Mouse (Mus musculus) lung, postnatal 25 days (tissue): Measurements from ENCODE around the gene Slc13a4.

Experiments
- DNase-seq: peaks from one replicate; pipeline ENCODE4 v3.0.0; 2022; ENCODE audit warnings: low spot score

The Slc13a4 gene

DNA sequence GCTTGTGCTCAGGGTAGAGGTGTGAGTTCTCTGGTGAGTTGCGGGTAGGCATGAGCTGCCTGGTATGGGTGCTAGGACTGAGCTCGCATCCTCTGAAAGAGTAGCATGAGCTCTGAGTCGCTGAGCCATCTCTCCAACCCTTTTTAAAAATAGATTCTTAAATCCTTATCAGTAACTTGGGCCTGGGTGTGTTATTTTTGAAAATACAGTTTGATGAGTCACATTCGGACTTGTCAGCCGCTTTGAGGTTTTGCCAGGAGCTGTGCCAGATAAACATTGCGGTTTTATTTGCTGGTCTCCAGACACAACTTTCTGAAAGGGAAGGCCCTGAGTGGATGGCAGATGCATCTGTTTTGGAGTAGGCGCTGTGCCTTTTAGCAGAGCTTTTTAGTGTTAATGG lies 51.2 kb downstream of the Slc13a4 start:
- peak; percentile 44 for DNase-seq

DNA sequence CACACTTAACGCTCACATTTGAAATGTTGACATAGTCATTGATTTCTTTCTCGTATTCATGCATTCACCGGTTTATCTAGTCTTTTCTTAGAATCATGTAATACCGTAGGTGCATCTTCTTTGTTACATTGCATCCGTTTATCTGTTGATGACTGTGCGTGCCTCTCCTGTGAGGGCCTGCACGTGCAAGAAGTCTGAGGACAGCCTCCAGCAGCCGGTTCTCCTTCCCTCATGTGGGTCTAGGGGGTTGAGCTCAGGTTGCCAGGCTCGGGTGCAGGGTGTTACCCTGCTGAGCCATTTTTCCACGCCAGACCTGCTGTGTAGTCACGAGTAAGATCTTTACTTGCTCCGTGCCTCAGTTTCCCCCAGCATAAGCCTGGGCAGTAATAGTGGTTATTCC lies 52.9 kb downstream of the Slc13a4 start:
- DNase-seq = no peak

DNA sequence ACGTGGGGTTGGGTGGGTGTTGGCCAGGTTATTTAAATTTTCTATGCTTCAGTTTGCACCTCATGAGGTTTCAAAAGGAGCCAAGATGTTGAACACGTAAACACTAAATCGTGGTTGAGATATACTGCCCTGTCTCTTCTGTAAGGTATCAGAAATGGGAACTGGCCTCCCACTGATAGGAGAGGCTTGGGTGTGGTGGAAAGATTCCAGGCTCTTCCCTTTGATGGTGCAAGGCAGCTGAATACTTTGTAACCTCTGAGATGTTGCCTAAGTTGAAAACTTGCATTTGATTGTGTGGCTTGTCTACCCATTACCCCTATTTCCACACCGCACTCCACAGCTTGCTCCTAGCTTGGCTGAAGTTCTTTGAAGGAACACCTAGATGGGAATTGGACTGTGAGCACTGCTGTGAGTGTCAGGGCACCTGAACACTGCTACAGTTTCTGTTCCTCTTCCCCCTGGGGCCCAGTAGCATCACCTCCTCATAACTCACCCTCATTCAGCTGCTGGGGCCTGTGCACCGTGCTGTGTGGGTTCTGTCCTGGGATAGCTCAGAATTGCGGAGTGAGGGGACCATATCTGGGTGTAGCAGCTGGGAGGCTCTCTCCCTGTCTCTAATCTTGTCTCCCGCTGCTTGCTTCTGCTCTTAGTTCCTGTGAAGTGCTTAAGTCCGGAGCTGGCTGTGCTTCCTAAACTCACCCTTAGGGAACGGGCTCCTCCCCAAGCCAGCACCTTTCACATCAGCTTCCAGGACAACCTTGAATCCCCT lies 53.6 kb downstream of the Slc13a4 start:
- no peak for DNase-seq

DNA sequence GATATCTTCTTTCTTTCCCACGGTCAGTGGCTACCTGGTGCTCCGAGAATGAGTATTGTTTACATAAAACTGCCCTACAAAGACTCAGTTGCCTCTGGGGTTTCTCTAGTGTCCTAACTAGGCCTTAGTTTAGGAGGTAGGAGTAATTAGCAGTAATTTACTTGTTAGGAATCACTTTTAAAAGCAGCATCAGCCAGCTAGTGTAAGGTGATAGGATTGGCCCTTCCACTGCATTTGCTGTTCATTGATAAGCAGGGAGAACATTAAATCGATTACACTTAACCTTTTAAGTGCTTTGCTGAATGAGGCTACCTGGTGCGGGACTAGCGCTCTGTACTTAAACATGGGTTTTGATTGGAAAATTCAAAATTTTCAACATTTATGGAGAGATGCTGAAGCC lies 54.5 kb downstream of the Slc13a4 start:
- no peak for DNase-seq

DNA sequence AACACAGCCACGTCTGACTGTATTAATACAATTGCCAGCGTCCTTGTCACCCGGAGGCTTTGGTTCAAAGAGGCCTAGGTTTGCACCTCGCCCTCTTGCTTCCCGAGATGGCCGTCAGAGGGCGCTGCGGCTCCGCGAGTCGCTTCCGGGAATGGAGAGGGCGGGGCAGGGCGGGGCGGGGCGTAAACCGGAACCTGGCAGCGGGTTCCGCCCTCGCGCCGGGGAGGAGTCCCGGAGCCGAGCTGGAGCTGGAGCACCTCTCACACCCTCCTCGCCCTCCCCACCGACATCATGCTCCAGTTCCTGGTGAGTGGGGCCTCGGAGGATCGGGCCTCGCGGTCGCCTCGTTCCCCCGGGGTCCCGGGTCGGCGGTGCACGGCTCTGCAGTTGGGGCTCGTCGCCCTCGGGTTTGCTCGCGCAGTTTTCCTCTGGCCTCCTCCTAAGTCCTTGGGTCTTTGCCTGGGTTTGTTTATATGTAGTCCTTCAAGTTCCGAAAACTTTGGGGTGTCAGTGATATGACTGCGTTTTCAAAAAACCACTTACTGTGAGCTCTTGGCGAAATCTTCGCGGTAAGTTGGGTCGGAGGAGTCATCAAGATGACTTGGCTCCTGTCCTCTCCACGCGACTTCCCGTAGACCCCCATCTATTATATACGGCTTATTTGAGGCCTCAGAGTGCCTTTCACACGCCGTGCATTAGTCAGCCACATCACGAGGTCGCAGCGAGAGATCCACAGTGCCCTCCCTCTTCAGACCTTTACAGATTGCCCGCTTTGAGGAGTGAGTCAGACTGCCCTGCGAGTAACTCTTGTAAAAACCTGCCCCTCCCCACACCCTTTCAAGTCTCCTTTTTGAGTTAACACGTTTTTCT lies 55.2 kb downstream of the Slc13a4 start:
- peak; percentile 86 for DNase-seq

DNA sequence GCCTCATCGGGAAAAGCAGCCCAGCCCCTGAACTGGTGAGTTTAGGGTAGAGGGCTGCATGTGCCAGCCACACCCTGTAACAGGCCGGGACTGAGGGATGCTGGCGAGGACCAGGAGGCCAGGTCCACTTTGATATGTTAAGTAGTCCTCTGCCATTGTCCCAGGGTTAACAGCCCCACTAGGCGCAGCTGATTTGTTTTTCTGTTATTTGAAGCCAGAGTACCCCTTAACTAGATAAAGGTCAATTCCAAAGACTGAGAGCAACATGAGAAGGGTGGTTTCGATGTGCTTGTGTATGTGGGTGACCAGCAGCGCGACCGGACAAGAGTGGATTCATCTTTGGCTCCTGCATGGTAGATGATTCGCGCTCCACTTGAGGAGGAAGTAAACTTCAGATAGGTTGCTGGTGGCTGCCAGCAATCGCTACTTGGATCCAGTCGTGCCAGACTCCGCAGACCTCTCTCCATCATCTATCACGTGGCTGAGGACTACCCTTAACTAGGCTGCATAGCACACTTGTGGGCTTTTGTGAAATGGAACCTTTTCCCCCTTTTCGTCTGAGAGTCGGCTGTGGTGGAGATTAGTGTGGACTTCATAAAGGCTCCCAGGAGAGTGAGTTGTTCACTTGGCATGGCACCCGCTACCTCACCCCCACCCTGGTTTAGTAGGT lies 56.0 kb downstream of the Slc13a4 start:
- DNase-seq = no peak

DNA sequence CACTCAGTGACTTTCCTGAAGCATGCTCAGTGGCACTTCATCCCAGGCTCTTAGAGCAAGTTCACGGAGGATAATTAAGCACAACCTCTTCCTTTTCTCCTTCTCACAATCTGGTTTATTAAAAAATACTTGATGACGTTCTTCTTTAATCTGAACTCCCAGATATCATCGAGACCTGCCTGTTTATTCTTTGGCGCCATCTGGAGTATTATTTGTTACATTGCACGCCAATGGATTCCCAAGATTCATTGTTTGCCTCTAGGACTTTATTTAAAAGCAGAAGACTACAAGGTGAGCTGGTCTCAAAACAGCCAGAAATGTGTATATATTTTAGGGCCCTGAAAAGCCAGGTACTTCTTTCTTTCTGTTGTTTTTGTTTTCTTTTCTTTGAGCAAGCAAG lies 62.8 kb downstream of the Slc13a4 start:
- no peak for DNase-seq

DNA sequence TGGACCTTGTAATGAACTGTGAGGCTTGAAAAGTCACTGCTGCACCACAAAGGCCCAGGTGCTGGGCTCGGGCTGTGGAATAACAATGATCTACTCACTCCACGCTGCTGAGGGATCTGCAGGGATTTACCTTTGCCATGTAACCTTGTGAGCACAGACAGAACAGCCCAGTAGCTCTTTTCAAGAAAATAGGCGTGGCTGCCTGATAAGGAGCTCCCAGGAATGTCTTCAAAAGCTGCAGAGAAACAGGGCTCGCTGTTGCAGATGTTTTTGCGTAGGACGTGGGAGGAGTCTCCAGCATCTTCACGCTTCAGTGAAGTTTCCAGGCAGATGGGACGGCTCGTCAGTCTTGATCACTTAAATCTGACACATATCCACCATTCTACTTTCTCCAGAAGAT lies 63.9 kb downstream of the Slc13a4 start:
- no peak for DNase-seq

DNA sequence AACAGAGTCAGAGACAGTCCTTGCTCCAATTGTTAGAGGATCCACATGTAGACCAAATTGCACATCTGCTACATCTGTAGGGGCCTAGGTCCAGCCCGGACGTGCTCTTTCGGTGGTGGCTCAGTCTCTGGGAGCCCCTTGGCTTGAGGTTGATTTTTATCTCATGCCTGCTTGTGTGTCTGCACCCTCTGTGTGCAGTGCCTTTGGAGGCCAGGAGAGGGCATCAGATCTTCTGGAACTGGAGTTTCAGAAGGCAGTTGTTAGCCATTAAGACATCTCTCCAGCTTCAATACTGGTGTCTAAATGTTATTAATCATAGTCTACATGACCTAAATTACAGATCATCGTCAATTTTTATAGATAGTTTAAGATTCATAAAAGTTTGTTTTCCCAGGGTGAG lies 64.7 kb downstream of the Slc13a4 start:
- DNase-seq = no peak

DNA sequence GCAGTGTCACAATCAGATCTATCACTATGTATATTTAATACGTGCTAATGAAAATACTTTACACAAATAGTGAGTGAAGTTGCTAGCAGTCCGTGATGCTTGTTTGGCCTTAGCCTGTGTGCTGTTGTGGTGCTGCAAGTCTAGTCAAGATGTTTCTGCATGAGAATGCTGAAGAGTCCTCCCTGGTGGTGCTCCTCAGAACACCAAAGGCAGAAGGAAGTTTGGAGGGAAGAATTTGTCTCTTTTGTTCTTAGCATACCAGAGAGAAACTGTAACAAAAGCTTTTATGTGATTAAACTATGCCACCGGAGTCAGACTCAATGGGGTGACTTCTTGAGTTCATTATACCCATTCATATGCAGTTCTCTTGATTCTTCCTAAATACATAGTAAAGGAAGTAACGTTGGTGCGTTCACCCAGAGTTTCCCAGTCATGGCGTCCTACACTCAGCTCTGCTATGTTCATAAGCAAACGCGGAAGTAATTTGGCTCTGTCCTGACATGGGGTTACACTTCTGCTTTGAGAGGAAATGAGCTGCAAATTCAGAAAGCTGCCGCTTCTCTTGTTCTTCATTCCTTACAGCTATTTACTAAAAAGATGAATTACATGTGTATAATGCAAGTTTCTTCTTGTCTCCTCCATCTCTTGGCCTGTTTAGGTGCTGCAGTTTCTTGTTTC lies 71.7 kb downstream of the Slc13a4 start:
- no peak for DNase-seq

DNA sequence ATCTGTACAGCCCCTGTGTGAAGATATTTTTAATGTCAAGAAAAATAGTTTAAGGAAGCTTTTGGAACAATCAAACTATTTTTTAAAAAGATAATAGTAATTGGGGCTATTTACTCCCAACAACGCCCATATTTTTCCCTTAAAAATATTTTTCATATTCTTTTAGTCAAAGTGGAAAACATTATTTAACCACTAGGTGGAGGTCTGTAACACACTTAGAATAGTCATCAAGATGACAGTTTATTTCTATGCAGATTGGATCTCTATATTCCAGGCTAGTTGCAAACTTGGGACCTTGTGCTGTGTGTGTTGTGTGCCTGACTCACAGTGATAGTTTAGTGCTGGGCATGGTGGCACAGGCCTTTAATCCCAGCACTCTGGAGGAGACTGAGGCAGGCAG lies 78.5 kb downstream of the Slc13a4 start:
- no peak for DNase-seq

DNA sequence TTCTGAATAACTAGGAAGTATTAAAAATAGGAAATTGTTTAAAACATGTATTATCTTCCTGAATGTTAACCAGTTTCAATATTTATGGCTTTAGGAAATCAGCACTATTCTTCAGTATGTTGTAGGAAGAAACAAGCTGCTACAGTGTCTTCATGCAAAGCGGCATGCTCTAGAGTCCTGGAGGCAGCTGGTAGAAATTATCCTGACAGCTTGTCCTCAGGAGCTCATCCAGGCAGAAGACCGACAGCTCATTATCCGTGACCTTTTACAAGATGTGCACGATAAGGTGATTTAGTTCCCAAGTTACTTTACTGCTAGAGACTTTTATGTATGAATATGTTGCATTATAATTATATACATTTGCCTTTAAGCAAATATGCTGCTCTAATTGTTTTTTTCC lies 82.2 kb downstream of the Slc13a4 start:
- no peak for DNase-seq
